Mouse (Mus musculus) hindbrain, embryonic 16.5 days (tissue): ENCODE measurements around the gene Usp17ld. TPM values are rescaled to one million over a fixed set of nuclear protein-coding genes. Genes with fewer than 3 reads are reported as not detected.
"Not testable (repeated sequence)": the region's sequence is repeated elsewhere in the genome, so short reads cannot be mapped to it uniquely, and the experiment has no call there.

ENCODE experiments used
- ATAC-seq: fragments of 200-750 bp; cut with Nextera tagmentation; 2 replicates; pipeline ENCODE4 v1.8.0; 2017; ENCODE audit warnings: moderate TSS enrichment, moderate library complexity
- H3K27ac ChIP-seq: fragments of 300-500 bp; sonication (generic); 2 replicates; pipeline ENCODE4 v1.5.1; 2014; ENCODE audit warnings: low read depth, mild to moderate bottlenecking, control low read depth, low read length, moderate library complexity
- H3K27me3 ChIP-seq: fragments of 300-500 bp; sonication (generic); replicated peaks from 2 replicates; pipeline ENCODE4 v1.6.1; 2014; ENCODE audit warnings: low read length; ENCODE audit not compliant: control insufficient read depth, insufficient read depth
- H3K36me3 ChIP-seq: fragments of 300-500 bp; sonication (generic); 2 replicates; pipeline ENCODE4 v1.6.1; 2014; ENCODE audit warnings: mild to moderate bottlenecking, low read length, moderate library complexity, mixed read lengths; ENCODE audit not compliant: control insufficient read depth, insufficient read depth
- H3K4me1 ChIP-seq: fragments of 300-500 bp; sonication (generic); 2 replicates; pipeline ENCODE4 v1.6.1; 2014; ENCODE audit warnings: low read depth, low read length; ENCODE audit not compliant: control insufficient read depth, insufficient read depth
- H3K4me2 ChIP-seq: fragments of 300-500 bp; sonication (generic); 2 replicates; pipeline ENCODE4 v1.6.1; 2014; ENCODE audit warnings: mild to moderate bottlenecking, low read length, control low read depth, moderate library complexity
- H3K4me3 ChIP-seq: fragments of 300-500 bp; sonication (generic); 2 replicates; pipeline ENCODE4 v1.5.1; 2014; ENCODE audit warnings: mild to moderate bottlenecking, low read length, control low read depth, moderate library complexity
- H3K9ac ChIP-seq: fragments of 300-500 bp; sonication (generic); 2 replicates; pipeline ENCODE4 v1.6.1; 2014; ENCODE audit warnings: low read depth, mild to moderate bottlenecking, control low read depth, low read length, moderate library complexity
- H3K9me3 ChIP-seq: fragments of 300-500 bp; sonication (generic); 2 replicates; pipeline ENCODE4 v1.6.1; 2014; ENCODE audit warnings: mild to moderate bottlenecking, low read length, moderate library complexity; ENCODE audit not compliant: control insufficient read depth
- WGBS: fragments of 180-500 bp; shearing (Covaris S2); extraction: QIAGEN DNeasy Blood & Tissue Kit; methylation state at CpG from one replicate; pipeline ENCODE4 v1.1.7; 2014; 5-methylcytosine and 5-hydroxymethylcytosine counted together
- microRNA-seq: library from miRNA; unstranded; fragments of <30 nt; microRNA quantifications from one replicate; pipeline ENCODE4, GENCODE M21; 2017
- polyA plus RNA-seq: library from polyadenylated mRNA; unstranded; fragments of >200 nt; fragmentation: Nextera tagmentation; extraction: Ambion mirVana; gene quantifications from 2 replicates; pipeline ENCODE4 v1.2.1, GENCODE M21; 2015

The Usp17ld gene
- not detected in 2 replicates for polyA plus RNA-seq

GRCm38 (mm10) chr7:103252405-103252804 is at the start of gene Usp17ld:
TSS of gene Usp17ld (minus strand) at chr7:103252505.
- not testable (repeated sequence) for H3K9me3 ChIP-seq, H3K4me2 ChIP-seq, H3K27me3 ChIP-seq, H3K36me3 ChIP-seq, H3K4me1 ChIP-seq, H3K9ac ChIP-seq, H3K27ac ChIP-seq, ATAC-seq, H3K4me3 ChIP-seq

GRCm38 (mm10) chr7:103216696-103217095 is 35.6 kb downstream of the Usp17ld start, which contains the start of gene Olfr594:
TSS of gene Olfr594 (plus strand) at chr7:103216996.
- Histone ChIP-seq H3K4me3 (no peak within 1 kb of the TSS), H3K36me3 (no peaks in the 10 kb centered on the region)

GRCm38 (mm10) chr7:103212050-103212449 is 40.3 kb downstream of the Usp17ld start:
- 89% methylated on average over 5 of the region's 5 CpGs for WGBS
- H3K9ac ChIP-seq, ATAC-seq, H3K27me3 ChIP-seq, H3K36me3 ChIP-seq, H3K4me3 ChIP-seq, H3K4me2 ChIP-seq, H3K4me1 ChIP-seq, H3K9me3 ChIP-seq, H3K27ac ChIP-seq: not testable (repeated sequence)

More at GRCm38 (mm10) chr7:103216696-103217095, 35.6 kb downstream of the Usp17ld start, which contains the start of gene Olfr594:
- Histone ChIP-seq H3K4me1 (no peaks in the 10 kb centered on the region), H3K27me3 (no peaks in the 10 kb centered on the region), H3K9ac (no peak within 1 kb of the TSS), H3K9me3 (no peaks in the 10 kb centered on the region), H3K4me2 (no peak within 1 kb of the TSS), H3K27ac (no peak within 1 kb of the TSS)
- no peak for ATAC-seq

GRCm38 (mm10) chr7:103211562-103211961 is 40.7 kb downstream of the Usp17ld start, which contains the start of gene Olfr593:
TSS of gene Olfr593 (plus strand) at chr7:103211862.
- no peaks in the 10 kb centered on the region for H3K4me1 ChIP-seq
- H3K27ac ChIP-seq, result no peak within 1 kb of the TSS
- H3K9me3 ChIP-seq, result no peaks in the 10 kb centered on the region
- no peaks in the 10 kb centered on the region for H3K36me3 ChIP-seq
- WGBS, result 83% methylated on average over 1 of the region's 1 CpGs
- no peak within 1 kb of the TSS for H3K4me3 ChIP-seq
- no peaks in the 10 kb centered on the region for H3K27me3 ChIP-seq
- no peak within 1 kb of the TSS for H3K9ac ChIP-seq
- no peak within 1 kb of the TSS for H3K4me2 ChIP-seq
- no peak for ATAC-seq

Small RNA genes within 50 kb of the gene (microRNA-seq; reads per million reads assigned to microRNA genes)
- not detected for gene Gm23550
- gene Gm25171, result not detected

Other genes starting within 250 kb of the Usp17ld start
- gene Olfr582, start 214.5 kb downstream of the Usp17ld start, polyA plus RNA-seq, result not detected in 2 replicates
- gene Olfr583, start 201.2 kb downstream of the Usp17ld start, polyA plus RNA-seq, result not detected in 2 replicates
- gene Olfr584, start 170.6 kb downstream of the Usp17ld start, polyA plus RNA-seq, result not detected in 2 replicates
- not detected in 2 replicates for gene Olfr585, start 154.8 kb downstream of the Usp17ld start, polyA plus RNA-seq
- gene Olfr586, start 126.9 kb downstream of the Usp17ld start, polyA plus RNA-seq, result not detected in 2 replicates
- not detected in 2 replicates for gene Olfr588-ps1, start 111.6 kb downstream of the Usp17ld start, polyA plus RNA-seq
- not detected in 2 replicates for gene Olfr589, start 96.1 kb downstream of the Usp17ld start, polyA plus RNA-seq
- gene Olfr591, start 74.2 kb downstream of the Usp17ld start, polyA plus RNA-seq, result not detected in 2 replicates
- not detected in 2 replicates for gene Olfr592, start 67.7 kb downstream of the Usp17ld start, polyA plus RNA-seq
- gene Olfr593, start 40.6 kb downstream of the Usp17ld start, polyA plus RNA-seq, result not detected in 2 replicates
- gene Olfr594, start 35.5 kb downstream of the Usp17ld start, polyA plus RNA-seq, result not detected in 2 replicates
- not detected in 2 replicates for gene Olfr596, start 53.1 kb upstream of the Usp17ld start, polyA plus RNA-seq
- not detected in 2 replicates for gene Olfr597, start 63.8 kb upstream of the Usp17ld start, polyA plus RNA-seq
- gene Olfr598, start 71.1 kb upstream of the Usp17ld start, polyA plus RNA-seq, result not detected in 2 replicates
- gene Olfr599, start 83.4 kb upstream of the Usp17ld start, polyA plus RNA-seq, result not detected in 2 replicates
- gene Olfr600, start 97.2 kb upstream of the Usp17ld start, polyA plus RNA-seq, result not detected in 2 replicates
- not detected in 2 replicates for gene Olfr601, start 110.2 kb upstream of the Usp17ld start, polyA plus RNA-seq
- not detected in 2 replicates for gene Olfr603, start 133.7 kb upstream of the Usp17ld start, polyA plus RNA-seq
- gene Usp17lc, start 162.6 kb upstream of the Usp17ld start, polyA plus RNA-seq, result not detected in 2 replicates
- gene Olfr605, start 192.9 kb upstream of the Usp17ld start, polyA plus RNA-seq, result not detected in 2 replicates
- gene Olfr606, start 196.5 kb upstream of the Usp17ld start, polyA plus RNA-seq, result not detected in 2 replicates
- gene Olfr607, start 211.6 kb upstream of the Usp17ld start, polyA plus RNA-seq, result not detected in 2 replicates
- gene Olfr608, start 217.4 kb upstream of the Usp17ld start, polyA plus RNA-seq, result not detected in 2 replicates
- gene Olfr609, start 245.6 kb upstream of the Usp17ld start, polyA plus RNA-seq, result not detected in 2 replicates